Mouse (Mus musculus): ENCODE results near the gene Olfr1128. TPM values are rescaled to one million over a fixed set of nuclear protein-coding genes. Genes with fewer than 3 reads are reported as not detected.
"Not testable (repeated sequence)": the region's sequence is repeated elsewhere in the genome, so short reads cannot be mapped to it uniquely, and the experiment has no call there.

Olfr1128 gene
- polyA plus RNA-seq (2012) = 0.09 TPM in 1 of 2 replicates, not detected in the other

DNA sequence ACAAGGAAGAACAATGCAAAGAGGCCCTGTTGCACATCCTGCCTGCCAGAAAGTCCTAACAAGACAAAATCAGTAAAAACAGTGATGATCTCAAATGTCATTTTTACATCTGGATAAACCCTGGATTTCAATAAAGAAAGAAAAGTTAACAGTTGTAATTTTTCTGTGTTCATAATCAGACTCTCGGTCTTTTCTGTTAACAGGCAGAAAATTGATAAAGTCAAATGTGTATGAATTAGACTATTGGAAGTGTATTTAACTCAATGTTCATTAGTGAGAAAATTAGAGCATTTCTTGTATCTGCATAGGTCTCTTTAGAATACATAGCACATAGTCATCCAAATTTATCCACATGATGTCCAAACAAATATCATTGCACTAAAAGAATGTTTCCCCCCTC, at the start of gene Olfr1128:
Gene Olfr1128 (minus strand): TSS at position 101 of the 400 bp plus-strand sequence.
- Histone ChIP-seq H3K4me1 (ENCODE audit: control insufficient read depth) (no peaks in the 10 kb centered on the region), H3K36me3 (ENCODE audit: control insufficient read depth) (no peaks in the 10 kb centered on the region), H3K27me3 (ENCODE audit: control insufficient read depth) (no peaks in the 10 kb centered on the region), H3K4me3 (replicated peaks) (no peak within 1 kb of the TSS), H3K9me3 (ENCODE audit: control insufficient read depth, low read length) (peaks cover 4% of the 10 kb centered on the region; the same call in 1 of the 2 replicates)
- TF ChIP-seq TAL1 (IDR thresholded peaks at IDR 0.05; ENCODE audit: low read length) (no peak), GATA1 (IDR thresholded peaks at IDR 0.05; ENCODE audit: low read length) (no peak)

DNA sequence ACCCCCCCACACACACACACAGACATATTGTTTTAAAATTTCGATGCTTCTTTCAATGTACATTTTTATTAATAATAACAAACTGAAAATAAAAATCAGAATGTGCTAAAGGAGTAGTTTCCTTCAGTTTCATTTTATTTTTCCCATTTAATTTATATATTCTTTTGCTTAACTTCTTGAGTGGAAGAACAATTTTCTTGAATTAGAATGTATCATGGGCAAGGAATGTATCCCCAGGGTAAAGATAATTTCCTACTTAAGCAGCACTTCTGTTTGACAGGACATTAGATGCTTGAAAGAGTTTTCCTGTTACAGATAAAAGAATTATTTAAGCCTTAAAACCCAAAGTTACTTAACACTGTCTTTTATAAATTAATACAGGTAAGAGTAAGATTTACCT, 28.3 kb upstream of the Olfr1128 start, which contains the start of gene Olfr1129:
Gene Olfr1129 (plus strand): TSS at position 301 of the 400 bp plus-strand sequence.
- not testable (repeated sequence) for H3K9me3 ChIP-seq (ENCODE audit: control insufficient read depth, low read length)

GRCm38 (mm10) chr2:87534826-87535225, 10.5 kb downstream of the Olfr1128 start:
- H3K9me3 ChIP-seq (ENCODE audit: control insufficient read depth, low read length) = peaks cover 2% of the 10 kb centered on the region; the same call in 1 of the 2 replicates
- H3K27me3 ChIP-seq (ENCODE audit: control insufficient read depth) = no peaks in the 10 kb centered on the region
- no peaks in the 10 kb centered on the region for H3K4me1 ChIP-seq (ENCODE audit: control insufficient read depth)
- TF ChIP-seq TAL1 (IDR thresholded peaks at IDR 0.05; ENCODE audit: low read length) (no peak), GATA1 (IDR thresholded peaks at IDR 0.05; ENCODE audit: low read length) (no peak)
- H3K36me3 ChIP-seq (ENCODE audit: control insufficient read depth) = no peaks in the 10 kb centered on the region
- H3K4me3 ChIP-seq (replicated peaks) = no peak overlapping the region

More for the DNA sequence above, 28.3 kb upstream of the Olfr1128 start, which contains the start of gene Olfr1129:
- H3K27me3 ChIP-seq (ENCODE audit: control insufficient read depth); H3K36me3 ChIP-seq (ENCODE audit: control insufficient read depth); H3K4me1 ChIP-seq (ENCODE audit: control insufficient read depth); H3K4me3 ChIP-seq (replicated peaks): not testable (repeated sequence)

DNA sequence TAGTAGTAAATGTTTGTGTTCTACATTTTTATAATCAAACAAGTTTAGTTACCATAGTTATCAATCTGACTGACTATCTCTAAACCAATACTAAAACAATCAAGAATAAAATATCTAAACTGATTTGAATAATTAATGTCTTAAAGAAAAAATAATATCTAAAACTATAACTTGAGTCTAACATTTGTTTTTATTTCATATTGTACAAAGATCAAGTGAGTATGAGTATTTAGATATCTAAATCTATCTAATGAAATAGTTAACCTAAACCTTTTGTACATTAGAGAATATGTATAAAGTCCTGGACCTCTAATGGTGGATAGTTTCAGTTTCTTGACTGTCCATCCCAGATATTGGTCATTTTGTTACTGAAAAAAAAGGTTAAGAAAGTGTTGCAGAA, 13.8 kb downstream of the Olfr1128 start, which contains the start of gene Olfr153:
Gene Olfr153 (plus strand): TSS at position 301 of the 400 bp plus-strand sequence.
- TF ChIP-seq GATA1 (IDR thresholded peaks at IDR 0.05; ENCODE audit: low read length) (no peak), TAL1 (IDR thresholded peaks at IDR 0.05; ENCODE audit: low read length) (no peak)
- no peaks in the 10 kb centered on the region for H3K36me3 ChIP-seq (ENCODE audit: control insufficient read depth)
- H3K27me3 ChIP-seq (ENCODE audit: control insufficient read depth) = no peaks in the 10 kb centered on the region

GRCm38 (mm10) chr2:87525899-87526616, 19.3 kb downstream of the Olfr1128 start:
- H3K4me3 ChIP-seq (replicated peaks); H3K4me1 ChIP-seq (ENCODE audit: control insufficient read depth); H3K9me3 ChIP-seq (ENCODE audit: control insufficient read depth, low read length); H3K36me3 ChIP-seq (ENCODE audit: control insufficient read depth); H3K27me3 ChIP-seq (ENCODE audit: control insufficient read depth): not testable (repeated sequence)

More for the DNA sequence above, 13.8 kb downstream of the Olfr1128 start, which contains the start of gene Olfr153:
- H3K4me1 ChIP-seq (ENCODE audit: control insufficient read depth) = no peaks in the 10 kb centered on the region
- peaks cover 2% of the 10 kb centered on the region; the same call in 1 of the 2 replicates for H3K9me3 ChIP-seq (ENCODE audit: control insufficient read depth, low read length)
- H3K4me3 ChIP-seq (replicated peaks) = no peak within 1 kb of the TSS

- H3K4me1 ChIP-seq (ENCODE audit: control insufficient read depth) = no peaks in the 10 kb centered on the region
- no peaks in the 10 kb centered on the region for H3K36me3 ChIP-seq (ENCODE audit: control insufficient read depth)
- no peak overlapping the region for H3K4me3 ChIP-seq (replicated peaks)
- no peak for TF ChIP-seq TAL1 (IDR thresholded peaks at IDR 0.05; ENCODE audit: low read length)
- no peak for TF ChIP-seq GATA1 (IDR thresholded peaks at IDR 0.05; ENCODE audit: low read length)
- no peaks in the 10 kb centered on the region for H3K27me3 ChIP-seq (ENCODE audit: control insufficient read depth)
- peaks cover 22% of the 10 kb centered on the region for H3K9me3 ChIP-seq (ENCODE audit: control insufficient read depth, low read length)
These were observed 24.7 kb downstream of the Olfr1128 start for GRCm38 (mm10) chr2:87520651-87521050.

GRCm38 (mm10) chr2:87516581-87516980, 28.8 kb downstream of the Olfr1128 start:
- Histone ChIP-seq H3K4me1 (ENCODE audit: control insufficient read depth) (no peaks in the 10 kb centered on the region), H3K9me3 (ENCODE audit: control insufficient read depth, low read length) (peaks cover 22% of the 10 kb centered on the region), H3K36me3 (ENCODE audit: control insufficient read depth) (no peaks in the 10 kb centered on the region), H3K27me3 (ENCODE audit: control insufficient read depth) (no peaks in the 10 kb centered on the region), H3K4me3 (replicated peaks) (no peak overlapping the region)
- no peak for TF ChIP-seq TAL1 (IDR thresholded peaks at IDR 0.05; ENCODE audit: low read length)

DNA sequence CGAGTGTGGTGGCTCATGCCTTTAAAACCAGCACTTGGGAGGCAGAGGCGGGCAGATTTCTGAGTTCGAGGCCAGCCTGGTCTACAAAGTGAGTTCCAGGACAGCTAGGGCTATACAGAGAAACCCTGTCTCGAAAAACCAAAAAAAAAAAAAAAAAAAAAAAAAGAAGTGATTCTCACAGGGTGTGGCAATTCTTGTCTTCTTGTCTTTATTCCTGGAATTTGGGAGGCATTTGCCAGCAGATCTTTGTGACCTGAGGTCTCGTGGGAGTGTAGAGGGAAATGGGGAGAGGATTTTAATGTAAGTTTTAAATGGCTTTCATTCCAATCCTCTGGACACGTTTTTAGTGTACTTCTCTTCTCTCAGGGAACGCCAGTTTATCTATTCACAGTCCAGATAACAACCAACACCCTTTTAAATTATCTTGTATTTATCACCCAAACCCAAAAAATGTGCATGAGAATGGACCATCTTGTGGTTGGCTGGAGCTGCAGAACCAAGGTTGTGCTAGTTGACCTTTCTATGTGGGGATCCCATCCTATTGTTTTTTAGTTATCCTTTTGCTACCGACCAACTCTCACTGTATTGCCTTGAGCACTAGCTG, 29.8 kb downstream of the Olfr1128 start:
- Histone ChIP-seq H3K4me3 (replicated peaks) (no peak overlapping the region), H3K4me1 (ENCODE audit: control insufficient read depth) (no peaks in the 10 kb centered on the region), H3K36me3 (ENCODE audit: control insufficient read depth) (no peaks in the 10 kb centered on the region), H3K27me3 (ENCODE audit: control insufficient read depth) (no peaks in the 10 kb centered on the region), H3K9me3 (ENCODE audit: control insufficient read depth, low read length) (peaks cover 19% of the 10 kb centered on the region)
- TF ChIP-seq GATA1 (IDR thresholded peaks at IDR 0.05; ENCODE audit: low read length) (no peak), TAL1 (IDR thresholded peaks at IDR 0.05; ENCODE audit: low read length) (no peak)

- H3K4me1 ChIP-seq (ENCODE audit: control insufficient read depth) = no peaks in the 10 kb centered on the region
These were observed 30.3 kb downstream of the Olfr1128 start for GRCm38 (mm10) chr2:87515046-87515445.

More at GRCm38 (mm10) chr2:87515046-87515445, 30.3 kb downstream of the Olfr1128 start:
- Histone ChIP-seq H3K36me3 (ENCODE audit: control insufficient read depth) (no peaks in the 10 kb centered on the region), H3K27me3 (ENCODE audit: control insufficient read depth) (no peaks in the 10 kb centered on the region), H3K4me3 (replicated peaks) (no peak overlapping the region), H3K9me3 (ENCODE audit: control insufficient read depth, low read length) (peaks cover 17% of the 10 kb centered on the region)
- TF ChIP-seq TAL1 (IDR thresholded peaks at IDR 0.05; ENCODE audit: low read length) (no peak), GATA1 (IDR thresholded peaks at IDR 0.05; ENCODE audit: low read length) (no peak)

All from erythroblast, embryonic 14.5 days (primary cell).